Mouse (Mus musculus): ENCODE measurements around the gene Tex50. TPM values are rescaled to one million over a fixed set of nuclear protein-coding genes. Genes with fewer than 3 reads are reported as not detected.

The Tex50 gene
- not detected in 2 replicates for total RNA-seq (2023)

DNA sequence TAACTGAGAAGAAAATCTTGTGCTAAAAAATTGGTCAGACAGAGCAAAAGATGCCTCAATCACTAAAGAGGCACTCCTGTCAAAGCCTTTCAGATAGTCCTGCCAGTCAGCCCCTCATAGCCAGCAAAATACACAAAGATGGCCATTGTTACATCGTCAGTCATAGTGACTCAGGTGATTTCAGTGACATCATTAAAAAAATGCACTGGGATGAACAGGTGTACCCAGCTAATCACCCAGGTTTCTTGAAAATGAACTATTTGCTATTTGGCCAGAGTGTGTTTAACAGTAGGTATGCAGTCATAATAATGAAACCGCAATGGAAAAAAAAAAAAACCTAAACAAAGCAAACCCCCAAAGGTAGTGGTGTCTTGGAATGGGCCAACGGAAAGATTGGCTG is at the start of gene Tex50:
Gene Tex50, minus strand, starts transcription at position 101 of the 400 bp plus-strand sequence.

DNA sequence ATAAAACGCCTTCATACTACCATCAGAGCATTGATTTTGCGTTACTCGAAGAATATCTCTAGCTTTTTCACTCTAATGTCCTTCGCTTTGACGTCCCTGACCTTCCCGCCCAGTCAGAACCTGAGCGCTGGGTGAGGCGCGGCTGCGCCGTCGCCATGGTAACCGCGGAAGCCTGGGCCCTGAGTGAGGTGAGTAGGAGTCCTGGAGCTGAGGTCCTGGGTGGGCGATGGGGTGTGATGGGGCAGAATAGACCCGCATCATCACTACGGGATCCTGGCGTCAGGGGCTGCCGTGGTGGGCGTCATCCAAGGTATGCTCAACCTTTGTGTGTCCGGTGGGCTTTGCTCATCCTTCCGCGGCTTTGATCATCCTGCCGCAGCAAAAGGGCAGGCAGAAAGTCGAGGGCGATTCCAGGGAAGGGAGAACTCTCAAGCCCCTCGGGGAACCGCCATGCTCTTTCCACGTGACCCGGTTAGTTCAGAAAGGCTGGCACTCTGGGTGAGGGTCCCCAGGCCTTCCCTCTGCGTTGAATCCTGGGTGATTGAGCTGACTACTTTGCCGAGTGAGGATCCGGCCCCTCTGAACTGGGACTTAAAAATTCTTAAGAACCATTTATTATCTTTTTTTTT is 16.5 kb downstream of the Tex50 start, which contains the start of gene Ankrd45:
Gene Ankrd45, plus strand, starts transcription at position 161 of the 629 bp plus-strand sequence.

DNA sequence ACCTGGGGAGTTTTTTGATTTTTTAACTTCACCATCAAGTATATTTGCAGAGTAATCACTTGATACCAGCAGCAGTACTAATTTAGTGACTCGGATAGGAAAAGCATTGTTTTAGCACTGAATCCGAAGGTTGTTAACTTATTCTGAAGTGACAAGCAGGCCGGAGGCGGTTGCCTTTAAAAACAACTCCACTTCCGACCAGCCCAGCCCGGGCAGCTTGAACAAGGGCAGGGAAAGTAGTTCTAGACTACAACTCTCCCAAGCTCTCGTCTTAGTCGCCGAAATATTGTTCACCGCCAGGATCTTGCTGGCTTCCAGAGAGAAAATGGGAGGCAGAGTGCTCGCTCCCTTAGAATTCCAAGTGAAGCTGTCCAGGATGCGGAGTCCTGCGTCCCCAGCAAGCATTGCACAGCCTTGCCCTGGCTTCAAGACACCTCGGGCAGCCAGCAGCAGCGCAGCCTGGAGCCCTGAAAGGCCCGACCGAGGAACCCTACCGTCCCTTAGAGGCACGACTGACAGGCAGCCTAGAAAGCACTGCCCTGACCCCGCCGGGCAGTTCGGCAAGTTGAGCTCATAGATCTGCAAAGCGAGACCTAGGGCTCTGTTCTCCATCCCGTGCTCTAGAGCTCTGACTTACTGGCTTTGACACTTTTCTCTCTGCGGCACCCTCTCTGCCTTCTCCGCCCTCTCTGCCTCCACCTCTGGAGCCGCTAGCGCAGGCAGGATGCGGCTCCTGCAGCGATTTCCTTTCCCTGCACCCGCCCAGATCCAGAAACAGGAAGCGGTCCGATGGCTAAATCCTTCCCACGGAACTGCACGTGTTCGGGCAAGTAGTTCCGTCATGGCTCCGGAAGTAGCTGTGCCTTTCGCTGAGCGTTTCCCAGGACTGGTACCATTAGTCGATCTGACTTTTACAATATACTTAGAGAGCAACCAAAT is 28.1 kb downstream of the Tex50 start, which contains the start of gene Klhl20:
Gene Klhl20, minus strand, starts transcription at position 786 of the 939 bp plus-strand sequence.

Other genes with a start within 250 kb of the Tex50 start
- gene Serpinc1, start 180.7 kb downstream of the Tex50 start, total RNA-seq (2023), result 0.52 and 0.98 TPM in 2 replicates
- gene Zbtb37, start 124.5 kb downstream of the Tex50 start, total RNA-seq (2023), result 11.1 and 22.9 TPM in 2 replicates
- gene Dars2, start 88.7 kb downstream of the Tex50 start, total RNA-seq (2023), result 7.4 and 12.3 TPM in 2 replicates
- gene Cenpl, start 88.6 kb downstream of the Tex50 start, total RNA-seq (2023), result 25.3 and 32.1 TPM in 2 replicates
- gene Klhl20, start 27.8 kb downstream of the Tex50 start, total RNA-seq (2023), result 9.6 and 11.2 TPM in 2 replicates
- not detected in 2 replicates for gene Ankrd45, start 16.6 kb downstream of the Tex50 start, total RNA-seq (2023)
- 340 and 352 TPM in 2 replicates for gene Prdx6, start 91.9 kb upstream of the Tex50 start, total RNA-seq (2023)
- not detected in 2 replicates for gene Tnfsf4, start 236.1 kb upstream of the Tex50 start, total RNA-seq (2023)